Mouse (Mus musculus) liver, adult 2 months (tissue): Measurements from ENCODE around the gene Xlr5a.

ENCODE experiments used
- CTCF ChIP-seq: fragments of 200-500 bp; IDR thresholded peaks from 2 replicates; pipeline ENCODE4 v1.5.1; 2011; ENCODE audit warnings: low read depth, low read length, control low read depth
- POLR2A ChIP-seq: fragments of 200-500 bp; IDR thresholded peaks from 2 replicates; pipeline ENCODE4 v1.6.1; 2011; ENCODE audit warnings: low read length, control low read depth; ENCODE audit not compliant: insufficient read depth; ENCODE audit errors: extremely low read depth

DNA sequence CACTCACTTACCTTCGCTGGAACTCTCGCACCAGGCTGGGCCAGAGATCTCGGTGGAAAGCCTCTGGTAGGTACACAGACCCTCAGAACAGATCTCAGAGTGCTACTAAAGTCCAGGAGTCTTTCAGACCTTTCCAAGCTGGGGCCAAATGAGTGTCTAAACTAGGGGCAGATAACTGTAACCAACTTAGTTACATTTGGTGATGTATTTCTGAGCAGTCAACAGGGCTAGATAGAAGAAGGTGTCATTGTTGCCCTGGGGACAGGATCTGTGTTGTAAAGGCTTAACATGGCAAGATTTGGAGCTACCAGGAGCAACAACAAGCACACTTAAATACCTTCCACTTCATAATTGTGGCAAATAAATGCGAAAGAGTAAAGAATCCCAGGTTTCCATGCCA lies 44.0 kb upstream of the Xlr5a start, which contains the start of gene Gm45015:
- TF ChIP-seq CTCF (no peak), POLR2A (no peak)
